Mouse (Mus musculus) hindbrain, embryonic 16.5 days (tissue): ENCODE measurements at regions not wholly inside any gene's neighbourhood (a gene's known extent, or its start where the extent isn't known, plus 50 kb on each side); places are given as distances from the start of the nearest gene placed in this dataset.
A peak's percentile ranks its signal among the peaks of the same experiment; 100 is the strongest.

Experiments
- ATAC-seq: fragments of 200-750 bp; cut with Nextera tagmentation; 2 replicates; pipeline ENCODE4 v1.8.0; 2017; ENCODE audit warnings: moderate TSS enrichment, moderate library complexity
- H3K27ac ChIP-seq: fragments of 300-500 bp; sonication (generic); 2 replicates; pipeline ENCODE4 v1.5.1; 2014; ENCODE audit warnings: low read depth, mild to moderate bottlenecking, control low read depth, low read length, moderate library complexity
- H3K27me3 ChIP-seq: fragments of 300-500 bp; sonication (generic); replicated peaks from 2 replicates; pipeline ENCODE4 v1.6.1; 2014; ENCODE audit warnings: low read length; ENCODE audit not compliant: control insufficient read depth, insufficient read depth
- H3K36me3 ChIP-seq: fragments of 300-500 bp; sonication (generic); 2 replicates; pipeline ENCODE4 v1.6.1; 2014; ENCODE audit warnings: mild to moderate bottlenecking, low read length, moderate library complexity, mixed read lengths; ENCODE audit not compliant: control insufficient read depth, insufficient read depth
- H3K4me1 ChIP-seq: fragments of 300-500 bp; sonication (generic); 2 replicates; pipeline ENCODE4 v1.6.1; 2014; ENCODE audit warnings: low read depth, low read length; ENCODE audit not compliant: control insufficient read depth, insufficient read depth
- H3K4me2 ChIP-seq: fragments of 300-500 bp; sonication (generic); 2 replicates; pipeline ENCODE4 v1.6.1; 2014; ENCODE audit warnings: mild to moderate bottlenecking, low read length, control low read depth, moderate library complexity
- H3K4me3 ChIP-seq: fragments of 300-500 bp; sonication (generic); 2 replicates; pipeline ENCODE4 v1.5.1; 2014; ENCODE audit warnings: mild to moderate bottlenecking, low read length, control low read depth, moderate library complexity
- H3K9ac ChIP-seq: fragments of 300-500 bp; sonication (generic); 2 replicates; pipeline ENCODE4 v1.6.1; 2014; ENCODE audit warnings: low read depth, mild to moderate bottlenecking, control low read depth, low read length, moderate library complexity
- H3K9me3 ChIP-seq: fragments of 300-500 bp; sonication (generic); 2 replicates; pipeline ENCODE4 v1.6.1; 2014; ENCODE audit warnings: mild to moderate bottlenecking, low read length, moderate library complexity; ENCODE audit not compliant: control insufficient read depth
- WGBS: fragments of 180-500 bp; shearing (Covaris S2); extraction: QIAGEN DNeasy Blood & Tissue Kit; methylation state at CpG from one replicate; pipeline ENCODE4 v1.1.7; 2014; 5-methylcytosine and 5-hydroxymethylcytosine counted together

DNA sequence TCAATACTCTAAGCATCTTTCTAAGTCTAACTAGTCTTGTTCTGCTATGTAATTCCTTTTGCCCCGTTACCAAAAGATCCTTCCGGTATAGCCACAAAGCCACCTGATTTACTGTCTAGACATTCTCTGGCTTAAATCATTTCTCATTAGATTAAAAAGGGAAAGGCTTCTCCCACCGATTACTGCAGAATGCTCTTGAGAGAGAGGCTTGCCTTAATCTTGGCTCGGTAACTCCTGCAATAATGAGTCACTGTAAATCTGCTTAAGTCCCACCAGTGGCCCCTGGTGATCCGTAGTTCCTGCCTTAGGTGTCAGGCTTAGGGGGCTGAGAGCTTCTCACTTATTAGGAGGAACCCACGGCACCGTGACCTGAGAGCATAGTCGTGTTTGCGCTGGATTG lies 220.1 kb upstream of the Trpc7 start:
- Histone ChIP-seq H3K4me3 (no peak overlapping the region), H3K27me3 (no peaks in the 10 kb centered on the region), H3K9ac (no peak overlapping the region), H3K36me3 (no peaks in the 10 kb centered on the region), H3K9me3 (no peaks in the 10 kb centered on the region), H3K27ac (no peak overlapping the region), H3K4me1 (no peaks in the 10 kb centered on the region), H3K4me2 (no peak overlapping the region)
- no peak for ATAC-seq
- WGBS, result 70% methylated on average over 9 of the region's 9 CpGs

DNA sequence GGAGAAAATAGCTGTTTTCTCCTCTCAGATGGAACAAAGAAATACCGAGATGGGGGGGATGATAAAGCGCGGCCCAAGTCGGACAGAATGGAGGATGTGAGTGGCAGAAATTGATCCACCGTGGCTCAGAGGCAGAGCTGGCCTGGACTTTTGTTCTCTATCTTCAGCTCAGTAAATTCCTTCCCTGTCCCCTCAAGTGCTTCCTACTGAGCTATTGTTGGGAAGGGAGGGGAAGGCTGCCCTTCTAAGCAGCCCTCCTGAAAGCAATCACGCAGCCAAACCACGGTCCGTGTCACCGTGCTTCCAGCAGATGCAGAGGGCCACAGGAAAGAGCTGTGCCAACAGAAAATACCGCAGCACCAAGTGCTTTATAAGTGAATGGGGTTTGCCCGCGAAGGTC lies 212.2 kb upstream of the Trpc7 start:
- H3K9me3 ChIP-seq, result no peaks in the 10 kb centered on the region
- H3K36me3 ChIP-seq, result no peaks in the 10 kb centered on the region
- H3K27ac ChIP-seq, result no peak overlapping the region
- WGBS, result 5% methylated on average over 12 of the region's 12 CpGs
- peaks cover 5% of the 10 kb centered on the region for H3K4me1 ChIP-seq
- no peak overlapping the region for H3K4me3 ChIP-seq
- H3K4me2 ChIP-seq, result no peak overlapping the region
- no peaks in the 10 kb centered on the region; the same call in 1 of the 2 replicates for H3K27me3 ChIP-seq
- ATAC-seq, result no peak
- H3K9ac ChIP-seq, result no peak overlapping the region

DNA sequence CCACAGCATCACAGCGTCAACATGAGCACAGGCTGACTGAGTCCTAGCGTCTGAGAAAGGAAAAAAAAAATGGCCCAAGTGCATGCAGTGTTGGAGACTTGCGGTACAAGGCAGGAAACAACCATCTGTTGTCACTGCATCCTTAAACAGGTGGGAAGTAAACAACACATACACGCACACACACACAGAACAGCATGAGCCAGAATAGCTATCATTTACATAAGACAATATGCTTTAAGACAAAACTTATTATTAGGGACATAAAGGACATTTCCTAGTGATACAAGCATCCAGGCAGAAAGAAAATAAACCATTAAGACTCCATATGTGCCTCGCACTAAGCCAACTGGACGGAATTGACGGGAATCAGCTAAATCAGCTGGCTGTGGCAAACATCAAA lies 203.8 kb upstream of the Trpc7 start:
- Histone ChIP-seq H3K9ac (no peak overlapping the region), H3K27me3 (no peaks in the 10 kb centered on the region), H3K27ac (no peak overlapping the region), H3K36me3 (no peaks in the 10 kb centered on the region), H3K9me3 (no peaks in the 10 kb centered on the region), H3K4me3 (no peak overlapping the region), H3K4me1 (no peaks in the 10 kb centered on the region), H3K4me2 (no peak overlapping the region)
- no peak for ATAC-seq
- 70% methylated on average over 7 of the region's 7 CpGs for WGBS

DNA sequence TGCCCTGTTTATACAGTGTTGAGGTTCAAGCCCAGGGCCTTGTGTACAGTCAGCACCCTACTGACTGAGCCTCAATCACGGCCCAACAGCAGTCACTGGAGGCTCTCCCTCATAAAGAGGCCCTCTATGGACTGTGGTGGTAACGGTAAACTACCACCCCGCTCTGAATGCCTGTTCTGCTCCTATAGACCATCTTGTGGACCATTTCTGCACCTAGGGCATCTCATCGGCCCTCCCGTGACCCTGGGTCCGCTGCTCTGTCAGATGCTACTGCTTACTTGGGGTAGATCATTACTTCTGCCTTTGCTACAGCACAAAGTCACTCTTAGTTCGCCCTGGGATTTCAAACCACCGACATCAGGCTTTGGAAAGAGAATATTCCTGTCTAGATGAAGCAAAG lies 196.1 kb upstream of the Trpc7 start:
- Histone ChIP-seq H3K27ac (no peak overlapping the region), H3K9ac (no peak overlapping the region), H3K4me1 (no peaks in the 10 kb centered on the region), H3K4me3 (no peak overlapping the region), H3K9me3 (no peaks in the 10 kb centered on the region), H3K4me2 (no peak overlapping the region), H3K36me3 (no peaks in the 10 kb centered on the region), H3K27me3 (no peaks in the 10 kb centered on the region)
- ATAC-seq, result no peak
- 90% methylated on average over 8 of the region's 8 CpGs for WGBS

DNA sequence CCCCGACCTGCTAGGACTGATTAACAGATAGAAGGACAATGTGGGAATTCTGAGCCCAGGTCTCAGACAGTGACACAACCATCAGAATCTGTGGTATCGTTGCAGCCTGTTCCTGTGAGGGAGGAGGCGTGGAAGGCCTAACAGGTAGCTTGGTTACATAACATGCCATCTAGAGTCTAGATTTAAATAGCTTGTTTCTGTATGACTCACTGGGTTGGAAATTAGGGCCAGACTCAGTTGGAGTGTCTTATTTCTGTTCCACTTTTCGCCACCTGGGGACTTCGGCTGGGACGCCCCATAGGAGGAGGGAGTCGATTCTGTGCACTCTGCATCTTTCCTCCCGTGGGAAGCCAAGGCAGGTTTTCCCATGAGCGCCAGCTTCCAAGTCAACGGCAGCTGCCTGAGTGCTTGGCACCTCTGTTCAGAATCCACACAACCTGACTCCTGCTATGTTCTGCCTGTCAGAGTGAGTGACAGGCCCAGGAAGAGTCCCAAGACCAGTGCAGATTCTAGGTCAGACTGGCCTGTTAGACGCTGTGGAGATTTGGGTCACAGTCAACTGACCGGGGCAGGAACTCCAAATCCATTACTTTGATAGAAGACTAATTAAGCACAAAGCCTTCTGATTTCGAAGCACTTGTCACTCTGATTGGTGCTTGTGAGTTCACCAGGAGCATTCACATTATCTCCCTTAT lies 193.7 kb upstream of the Trpc7 start:
- Histone ChIP-seq H3K4me1 (no peaks in the 10 kb centered on the region), H3K9me3 (no peaks in the 10 kb centered on the region), H3K27me3 (no peaks in the 10 kb centered on the region), H3K4me3 (no peak overlapping the region), H3K9ac (no peak overlapping the region), H3K36me3 (no peaks in the 10 kb centered on the region), H3K4me2 (no peak overlapping the region), H3K27ac (no peak overlapping the region)
- ATAC-seq, result no peak
- whole genome bisulfite sequencing, result 87% methylated on average over 13 of the region's 13 CpGs

DNA sequence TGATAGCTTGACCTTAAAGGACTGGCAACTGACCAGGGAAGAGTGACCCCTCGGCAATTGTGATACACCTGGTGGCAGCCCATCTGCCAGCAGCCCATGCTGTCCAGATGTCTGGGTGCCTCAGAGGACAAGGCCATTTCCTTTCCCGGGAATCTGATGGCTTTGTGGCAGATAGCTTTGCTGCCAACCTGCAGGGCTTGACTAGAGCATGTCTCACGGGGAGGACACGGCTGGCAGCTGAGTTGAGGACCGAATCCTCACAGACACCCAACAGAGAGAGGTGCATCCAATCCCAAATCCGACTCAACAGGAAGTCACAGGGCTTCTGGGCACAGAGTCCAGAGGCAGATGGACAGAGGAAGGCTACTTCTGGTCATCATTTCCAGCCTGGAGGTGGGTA lies 192.2 kb upstream of the Trpc7 start:
- H3K36me3 ChIP-seq, result no peaks in the 10 kb centered on the region
- H3K4me2 ChIP-seq, result no peak overlapping the region
- H3K27me3 ChIP-seq, result no peaks in the 10 kb centered on the region
- 85% methylated on average over 6 of the region's 6 CpGs for WGBS
- ATAC-seq, result no peak
- H3K4me1 ChIP-seq, result no peaks in the 10 kb centered on the region
- H3K9me3 ChIP-seq, result no peaks in the 10 kb centered on the region
- H3K27ac ChIP-seq, result no peak overlapping the region
- no peak overlapping the region for H3K9ac ChIP-seq
- no peak overlapping the region for H3K4me3 ChIP-seq

DNA sequence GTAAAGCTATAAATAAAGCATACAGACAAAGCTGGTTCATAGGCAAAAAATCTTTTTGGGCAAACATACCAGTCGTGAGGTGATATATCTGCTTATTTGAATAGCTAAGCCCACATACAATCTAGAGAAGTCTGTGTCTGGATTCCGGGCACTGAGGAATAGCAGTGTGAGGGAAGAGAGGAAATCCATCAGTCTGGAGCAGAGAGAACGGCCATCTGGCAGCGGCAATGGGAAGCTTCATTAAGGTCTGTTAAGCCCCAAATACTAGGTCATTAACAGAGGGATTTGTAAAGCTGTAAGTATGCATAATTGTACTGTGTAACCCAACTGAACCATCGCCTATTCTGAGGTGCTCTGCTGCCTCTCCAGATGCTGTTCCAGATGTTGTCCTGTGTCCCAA lies 191.6 kb upstream of the Trpc7 start:
- H3K4me3 ChIP-seq, result no peak overlapping the region
- no peaks in the 10 kb centered on the region for H3K36me3 ChIP-seq
- no peak overlapping the region for H3K27ac ChIP-seq
- no peaks in the 10 kb centered on the region for H3K27me3 ChIP-seq
- no peaks in the 10 kb centered on the region for H3K4me1 ChIP-seq
- no peaks in the 10 kb centered on the region for H3K9me3 ChIP-seq
- no peak overlapping the region for H3K4me2 ChIP-seq
- 55% methylated on average over 5 of the region's 5 CpGs for WGBS
- no peak for ATAC-seq
- no peak overlapping the region for H3K9ac ChIP-seq

DNA sequence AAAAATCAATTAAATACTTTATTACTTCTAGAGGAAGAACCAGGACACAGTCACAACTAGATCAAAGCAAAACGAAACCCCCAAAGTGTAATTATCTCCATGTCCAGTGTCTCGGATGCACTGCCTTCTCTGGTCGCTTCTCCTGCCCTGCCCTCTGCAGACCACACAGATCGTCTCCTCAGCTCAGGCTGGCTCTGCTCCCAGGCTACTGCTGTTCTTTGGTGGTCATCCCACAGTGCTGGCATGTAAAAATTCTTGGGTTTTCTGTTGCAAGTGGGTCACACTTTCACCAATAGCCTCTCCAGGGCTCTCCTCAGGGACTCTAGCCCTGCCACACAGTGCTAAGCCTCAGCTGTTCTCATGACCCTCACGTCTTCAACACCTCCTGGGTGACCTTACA lies 188.0 kb upstream of the Trpc7 start:
- 71% methylated on average over 5 of the region's 5 CpGs for WGBS
- no peak for ATAC-seq
- Histone ChIP-seq H3K4me2 (no peak overlapping the region), H3K9me3 (no peaks in the 10 kb centered on the region), H3K9ac (no peak overlapping the region), H3K4me3 (no peak overlapping the region), H3K27ac (no peak overlapping the region), H3K36me3 (no peaks in the 10 kb centered on the region), H3K4me1 (no peaks in the 10 kb centered on the region), H3K27me3 (no peaks in the 10 kb centered on the region)

DNA sequence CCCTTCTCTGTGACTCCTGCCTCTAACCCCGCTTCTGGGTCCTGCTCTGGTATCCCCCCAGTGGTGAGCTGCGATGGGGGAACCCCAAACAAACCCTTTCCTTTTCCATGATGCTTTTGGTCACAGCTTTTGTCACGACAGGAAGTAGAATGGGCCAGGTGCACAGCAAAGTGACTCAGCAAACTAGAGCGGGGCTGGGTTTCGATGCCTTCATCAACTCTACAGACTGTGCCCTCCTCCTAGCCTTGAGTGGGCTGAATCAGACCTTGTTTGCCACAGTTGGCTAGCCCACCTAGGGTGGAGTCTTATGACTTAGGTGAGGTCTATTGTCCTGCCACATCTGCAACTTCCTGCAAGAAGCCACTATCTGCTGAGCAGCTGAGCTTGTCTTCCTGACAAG lies 174.7 kb upstream of the Trpc7 start:
- Histone ChIP-seq H3K9ac (no peak overlapping the region), H3K27ac (no peak overlapping the region), H3K4me2 (no peak overlapping the region), H3K27me3 (no peaks in the 10 kb centered on the region), H3K4me3 (no peak overlapping the region), H3K36me3 (no peaks in the 10 kb centered on the region), H3K4me1 (no peaks in the 10 kb centered on the region), H3K9me3 (no peaks in the 10 kb centered on the region)
- ATAC-seq, result no peak
- WGBS, result 88% methylated on average over 5 of the region's 5 CpGs

DNA sequence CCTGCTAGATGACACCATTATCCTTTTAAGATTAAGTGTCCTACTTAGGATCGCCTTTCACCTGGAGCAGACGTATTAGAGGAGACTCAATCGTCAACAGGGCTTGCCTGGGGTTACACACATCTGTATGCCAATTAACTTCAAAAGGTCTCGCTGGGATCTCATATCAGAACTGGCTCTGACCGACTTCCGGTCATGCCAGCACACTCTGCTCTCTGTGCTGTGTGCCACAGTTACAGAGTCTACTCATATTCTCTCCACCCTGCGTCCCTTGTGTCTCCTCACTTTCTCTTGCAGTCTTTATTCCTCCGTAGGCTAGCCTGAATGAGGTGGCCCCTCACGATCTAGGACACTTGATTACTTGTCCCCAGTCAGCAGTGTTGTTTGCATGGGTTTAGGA lies 165.9 kb upstream of the Trpc7 start:
- Histone ChIP-seq H3K9ac (no peak overlapping the region), H3K4me3 (no peak overlapping the region), H3K27me3 (no peaks in the 10 kb centered on the region), H3K4me1 (peaks cover 13% of the 10 kb centered on the region), H3K27ac (peak overlapping the region; percentile 64), H3K9me3 (no peaks in the 10 kb centered on the region), H3K36me3 (no peaks in the 10 kb centered on the region), H3K4me2 (no peak overlapping the region)
- WGBS, result 71% methylated on average over 9 of the region's 9 CpGs
- no peak for ATAC-seq
